Mouse (Mus musculus): ENCODE data around the gene Gpr179. TPM values are rescaled to one million over a fixed set of nuclear protein-coding genes. Genes with fewer than 3 reads are reported as not detected.

Gpr179 gene
- polyA plus RNA-seq, 1 experiment from 2014 or later = 0.19 TPM

DNA sequence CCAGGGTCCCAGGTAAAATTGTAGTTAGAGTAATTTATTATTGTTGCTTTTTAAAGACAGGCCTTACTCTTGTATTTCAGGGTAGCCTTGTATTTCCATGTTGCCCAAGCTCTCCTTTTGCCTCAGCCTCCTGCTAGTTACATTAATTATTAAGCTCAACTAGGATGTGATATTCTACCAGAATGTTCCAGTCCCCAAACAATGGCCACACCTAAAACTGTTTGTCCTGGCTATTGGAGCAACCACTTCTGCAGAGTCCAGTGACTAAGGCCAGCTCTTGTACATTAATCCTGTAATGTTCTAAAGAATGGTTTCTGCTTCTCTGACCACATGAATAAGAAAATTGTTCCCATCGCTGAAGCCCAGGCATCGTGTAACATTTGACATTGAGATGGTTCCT, 31.1 kb upstream of the Gpr179 start:
- WGBS = 90% methylated on average over 2 of the region's 2 CpGs

DNA sequence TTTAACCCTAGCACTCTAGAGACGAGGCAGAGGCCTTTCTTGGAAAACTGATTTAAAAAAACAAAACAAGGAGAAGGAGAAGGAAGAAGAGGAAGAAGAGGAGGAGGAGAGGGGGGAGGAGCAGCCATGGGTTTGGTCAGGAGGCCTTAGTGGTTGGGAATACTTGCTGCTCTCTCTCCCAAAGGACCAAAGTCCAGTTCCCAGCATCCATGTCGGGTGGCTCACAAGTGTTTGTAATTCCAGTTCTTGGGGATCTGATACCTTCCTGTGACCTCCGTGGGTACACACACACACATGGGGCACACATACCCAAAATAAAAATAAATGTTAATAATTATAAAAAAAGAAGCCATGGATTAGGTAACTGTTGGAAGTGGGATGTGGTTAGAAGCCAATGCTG, 28.2 kb upstream of the Gpr179 start:
- Histone ChIP-seq H3K9ac (replicated peaks; ENCODE audit: low read depth, low read length) (no peak overlapping the region), H3K4me1 (replicated peaks; ENCODE audit: control insufficient read depth, insufficient read depth, low read length) (peaks cover 3% of the 10 kb centered on the region; the same call in 1 of the 2 replicates), H3K36me3 (ENCODE audit: control insufficient read depth, insufficient read depth) (peaks cover 30% of the 10 kb centered on the region), H3K27me3 (replicated peaks; ENCODE audit: control insufficient read depth, insufficient read depth, low read length) (no peaks in the 10 kb centered on the region), H3K4me3 (replicated peaks; ENCODE audit: low read length) (no peak overlapping the region), H3K4me2 (ENCODE audit: low read length) (no peak overlapping the region), H3K27ac (ENCODE audit: low read length) (no peak overlapping the region), H3K9me3 (ENCODE audit: control insufficient read depth, low read length) (no peaks in the 10 kb centered on the region)
- ATAC-seq = no peak
- WGBS = 79% methylated on average over 3 of the region's 3 CpGs

More for the DNA sequence above, 31.1 kb upstream of the Gpr179 start:
- Histone ChIP-seq H3K27ac (ENCODE audit: low read length) (no peak overlapping the region), H3K27me3 (replicated peaks; ENCODE audit: control insufficient read depth, insufficient read depth, low read length) (no peaks in the 10 kb centered on the region), H3K36me3 (ENCODE audit: control insufficient read depth, insufficient read depth) (peaks cover 22% of the 10 kb centered on the region), H3K4me2 (ENCODE audit: low read length) (no peak overlapping the region), H3K9me3 (ENCODE audit: control insufficient read depth, low read length) (no peaks in the 10 kb centered on the region), H3K9ac (replicated peaks; ENCODE audit: low read depth, low read length) (no peak overlapping the region), H3K4me1 (replicated peaks; ENCODE audit: control insufficient read depth, insufficient read depth, low read length) (peaks cover 3% of the 10 kb centered on the region; the same call in 1 of the 2 replicates), H3K4me3 (replicated peaks; ENCODE audit: low read length) (no peak overlapping the region)
- no peak for ATAC-seq

DNA sequence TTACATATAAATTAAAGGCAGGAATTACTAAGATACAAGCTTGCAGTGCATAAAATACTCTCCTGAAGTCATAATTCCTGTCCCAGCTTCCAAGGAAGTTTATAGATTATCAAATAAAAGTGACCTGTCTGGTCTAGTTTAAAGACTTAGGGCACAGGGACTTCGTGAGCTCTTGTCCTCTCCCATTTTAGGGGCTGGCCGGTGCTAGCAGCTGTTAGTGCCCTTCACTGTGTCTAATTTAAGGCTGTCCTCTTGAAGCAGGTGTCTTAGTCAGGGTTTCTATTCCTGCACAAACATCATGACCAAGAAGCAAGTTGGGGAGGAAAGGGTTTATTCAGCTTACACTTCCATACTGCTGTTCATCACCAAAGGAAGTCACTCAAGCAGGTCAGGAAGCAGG, 21.5 kb upstream of the Gpr179 start:
- 93% methylated on average over 2 of the region's 2 CpGs for WGBS
- Histone ChIP-seq H3K27ac (ENCODE audit: low read length) (no peak overlapping the region), H3K9ac (replicated peaks; ENCODE audit: low read depth, low read length) (no peak overlapping the region), H3K27me3 (replicated peaks; ENCODE audit: control insufficient read depth, insufficient read depth, low read length) (no peaks in the 10 kb centered on the region), H3K4me1 (replicated peaks; ENCODE audit: control insufficient read depth, insufficient read depth, low read length) (peaks cover 18% of the 10 kb centered on the region), H3K4me2 (ENCODE audit: low read length) (no peak overlapping the region), H3K4me3 (replicated peaks; ENCODE audit: low read length) (no peak overlapping the region), H3K9me3 (ENCODE audit: control insufficient read depth, low read length) (no peaks in the 10 kb centered on the region), H3K36me3 (ENCODE audit: control insufficient read depth, insufficient read depth) (peaks cover 12% of the 10 kb centered on the region)
- ATAC-seq = no peak

DNA sequence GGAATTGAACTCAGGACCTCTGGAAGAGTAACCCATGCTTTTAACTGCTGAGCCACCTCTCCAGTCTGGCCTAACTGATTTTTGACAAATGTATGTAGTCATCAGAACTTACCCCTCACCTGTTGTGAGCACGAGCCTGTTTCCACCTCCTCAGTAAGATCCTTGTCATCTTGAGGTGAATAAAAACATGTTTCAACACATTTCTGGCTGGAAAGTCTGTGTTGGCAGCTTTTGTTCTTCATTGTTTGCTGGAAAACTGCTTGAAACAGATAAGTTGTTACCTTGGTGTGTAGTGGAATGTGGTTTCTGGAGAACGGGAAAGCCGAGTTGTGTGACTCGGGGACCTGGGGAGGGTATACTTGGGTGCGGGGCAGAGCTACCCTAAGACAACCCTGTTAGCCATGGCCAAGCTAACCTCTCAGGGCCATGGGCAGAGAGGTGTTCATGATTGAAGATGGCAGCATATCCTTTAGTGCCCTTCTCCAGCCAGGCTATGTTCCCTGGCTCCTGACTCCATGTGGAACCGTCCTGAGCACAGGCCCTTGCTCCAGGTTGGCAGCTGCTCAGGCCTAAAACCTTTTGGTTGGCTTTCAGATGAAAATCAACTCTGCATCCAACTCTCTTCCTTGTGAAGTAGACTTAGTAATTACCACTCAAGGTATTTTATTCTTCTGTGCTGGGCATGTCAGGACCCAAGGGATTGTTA, 20.4 kb upstream of the Gpr179 start:
- Histone ChIP-seq H3K4me1 (replicated peaks; ENCODE audit: control insufficient read depth, insufficient read depth, low read length) (peaks cover 26% of the 10 kb centered on the region), H3K27me3 (replicated peaks; ENCODE audit: control insufficient read depth, insufficient read depth, low read length) (no peaks in the 10 kb centered on the region), H3K4me2 (ENCODE audit: low read length) (no peak overlapping the region), H3K4me3 (replicated peaks; ENCODE audit: low read length) (no peak overlapping the region), H3K27ac (ENCODE audit: low read length) (no peak overlapping the region), H3K9me3 (ENCODE audit: control insufficient read depth, low read length) (no peaks in the 10 kb centered on the region), H3K36me3 (ENCODE audit: control insufficient read depth, insufficient read depth) (peaks cover 9% of the 10 kb centered on the region), H3K9ac (replicated peaks; ENCODE audit: low read depth, low read length) (no peak overlapping the region)
- 76% methylated on average over 6 of the region's 6 CpGs for WGBS
- ATAC-seq = no peak

DNA sequence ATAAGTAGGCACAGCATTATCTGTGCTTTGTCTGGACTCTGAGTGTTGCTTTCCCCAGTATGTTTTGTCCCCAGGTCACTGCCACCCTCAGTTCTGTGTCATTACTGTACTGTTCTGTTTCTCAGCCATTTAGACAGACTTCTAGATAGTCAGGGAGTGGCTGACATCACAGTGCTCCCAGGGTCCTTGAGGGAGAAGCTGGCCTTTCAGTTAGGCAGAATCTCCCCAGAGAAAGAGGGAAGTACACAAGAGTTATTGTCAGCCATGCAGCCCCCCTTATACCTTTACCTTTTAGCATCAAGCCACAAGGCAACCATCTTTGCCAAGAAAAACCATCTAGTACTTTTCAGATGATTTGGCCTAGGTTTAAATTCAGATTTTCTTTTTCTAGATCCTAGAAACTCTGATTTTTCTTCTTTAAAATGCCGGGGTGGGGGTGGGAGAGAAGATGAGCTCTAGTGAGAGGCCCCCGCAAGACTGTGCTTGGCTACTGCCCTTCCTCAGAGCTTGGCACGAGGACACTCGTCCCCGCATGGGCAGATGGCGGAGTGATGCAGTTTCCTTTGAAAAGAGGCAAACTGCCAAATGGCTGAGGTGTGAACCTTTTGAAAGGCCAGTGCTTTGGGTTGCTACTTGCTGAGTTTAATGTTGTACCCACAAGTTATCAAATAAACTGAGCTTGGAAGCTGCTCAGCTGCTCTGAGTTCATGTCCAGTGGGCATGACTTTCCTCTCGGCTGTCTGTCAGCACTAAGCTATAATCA, 18.6 kb upstream of the Gpr179 start:
- H3K4me1 ChIP-seq (replicated peaks; ENCODE audit: control insufficient read depth, insufficient read depth, low read length) = peaks cover 40% of the 10 kb centered on the region
- ATAC-seq = peak; percentile 59; the same call in 1 of the 2 replicates
- H3K4me3 ChIP-seq (replicated peaks; ENCODE audit: low read length) = no peak overlapping the region
- no peaks in the 10 kb centered on the region for H3K27me3 ChIP-seq (replicated peaks; ENCODE audit: control insufficient read depth, insufficient read depth, low read length)
- H3K9ac ChIP-seq (replicated peaks; ENCODE audit: low read depth, low read length) = no peak overlapping the region
- H3K4me2 ChIP-seq (ENCODE audit: low read length) = no peak overlapping the region
- WGBS = 42% methylated on average over 7 of the region's 7 CpGs
- H3K9me3 ChIP-seq (ENCODE audit: control insufficient read depth, low read length) = no peaks in the 10 kb centered on the region
- H3K36me3 ChIP-seq (ENCODE audit: control insufficient read depth, insufficient read depth) = peaks cover 5% of the 10 kb centered on the region; the same call in 1 of the 2 replicates
- no peak overlapping the region for H3K27ac ChIP-seq (ENCODE audit: low read length)

DNA sequence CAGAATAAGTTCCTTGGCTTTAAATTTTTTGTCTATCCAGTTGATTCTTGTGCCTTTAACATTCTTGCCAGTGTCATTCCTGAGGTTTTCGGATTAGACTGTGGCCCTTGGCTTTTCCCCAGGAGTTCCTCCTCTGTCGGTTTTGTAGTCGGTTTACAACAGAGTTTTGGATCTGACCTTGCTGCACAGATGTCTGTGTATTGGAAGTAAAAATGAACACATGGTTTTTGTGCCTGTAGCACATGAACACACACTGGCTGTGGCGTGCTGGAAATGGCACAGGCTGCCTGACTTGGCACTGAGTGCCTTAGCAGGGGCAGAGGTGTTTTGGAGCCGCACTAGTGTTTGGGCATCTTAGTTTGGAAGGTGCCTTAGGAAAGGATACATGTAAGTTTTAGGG, 16.6 kb upstream of the Gpr179 start:
- H3K4me2 ChIP-seq (ENCODE audit: low read length) = no peak overlapping the region
- no peaks in the 10 kb centered on the region for H3K36me3 ChIP-seq (ENCODE audit: control insufficient read depth, insufficient read depth)
- H3K27ac ChIP-seq (ENCODE audit: low read length) = no peak overlapping the region
- no peaks in the 10 kb centered on the region for H3K27me3 ChIP-seq (replicated peaks; ENCODE audit: control insufficient read depth, insufficient read depth, low read length)
- 63% methylated on average over 5 of the region's 5 CpGs for WGBS
- H3K9me3 ChIP-seq (ENCODE audit: control insufficient read depth, low read length) = no peaks in the 10 kb centered on the region
- peaks cover 60% of the 10 kb centered on the region for H3K4me1 ChIP-seq (replicated peaks; ENCODE audit: control insufficient read depth, insufficient read depth, low read length)
- no peak for ATAC-seq
- no peak overlapping the region for H3K4me3 ChIP-seq (replicated peaks; ENCODE audit: low read length)
- H3K9ac ChIP-seq (replicated peaks; ENCODE audit: low read depth, low read length) = no peak overlapping the region

DNA sequence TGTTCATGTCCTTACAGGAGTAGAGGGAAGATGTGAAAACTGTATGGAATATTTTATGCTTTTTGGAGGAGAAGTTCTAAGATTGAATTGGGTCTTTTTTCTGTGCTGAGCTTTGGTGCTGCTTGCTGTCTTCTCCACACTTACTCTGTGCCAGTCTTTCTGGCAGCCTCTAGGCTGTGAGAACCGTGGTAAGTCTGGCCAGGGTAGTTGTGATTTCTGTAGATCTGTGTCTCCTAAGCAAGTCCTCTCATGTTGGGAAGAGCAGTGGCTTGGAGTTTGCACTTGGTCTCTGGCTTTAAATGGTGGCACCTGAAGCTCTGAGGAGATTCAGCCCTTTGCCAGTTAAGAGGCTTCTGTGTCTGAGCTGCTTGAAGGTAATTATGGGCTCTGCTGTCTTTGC, 13.7 kb upstream of the Gpr179 start:
- no peak for ATAC-seq
- Histone ChIP-seq H3K9me3 (ENCODE audit: control insufficient read depth, low read length) (no peaks in the 10 kb centered on the region), H3K27ac (ENCODE audit: low read length) (no peak overlapping the region), H3K4me1 (replicated peaks; ENCODE audit: control insufficient read depth, insufficient read depth, low read length) (peaks cover 60% of the 10 kb centered on the region), H3K36me3 (ENCODE audit: control insufficient read depth, insufficient read depth) (no peaks in the 10 kb centered on the region), H3K4me2 (ENCODE audit: low read length) (peak overlapping the region; percentile 66), H3K9ac (replicated peaks; ENCODE audit: low read depth, low read length) (no peak overlapping the region), H3K4me3 (replicated peaks; ENCODE audit: low read length) (peak overlapping the region; percentile 98; the same call in 1 of the 2 replicates), H3K27me3 (replicated peaks; ENCODE audit: control insufficient read depth, insufficient read depth, low read length) (no peaks in the 10 kb centered on the region)
- WGBS = 38% methylated on average over 1 of the region's 1 CpGs

DNA sequence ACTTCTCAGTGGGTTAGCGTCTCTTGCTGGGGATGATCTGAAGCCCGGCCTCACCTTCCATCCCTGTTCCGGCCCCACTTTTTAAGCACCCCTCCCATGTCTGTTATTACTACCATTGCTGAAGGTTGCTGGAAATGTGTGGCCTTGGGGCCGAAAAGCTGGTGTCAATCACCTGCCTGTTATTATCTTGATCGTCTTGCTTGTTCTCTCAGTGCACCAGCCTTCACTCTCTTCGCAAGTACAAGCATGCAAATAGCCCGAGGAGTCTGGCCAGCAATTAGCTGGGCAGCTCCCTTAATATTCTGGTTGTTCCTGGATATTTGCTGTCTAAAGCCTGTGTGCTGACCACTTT, 11.7 kb upstream of the Gpr179 start:
- no peak for ATAC-seq
- Histone ChIP-seq H3K9ac (replicated peaks; ENCODE audit: low read depth, low read length) (peak overlapping the region; percentile 91), H3K27ac (ENCODE audit: low read length) (no peak overlapping the region), H3K9me3 (ENCODE audit: control insufficient read depth, low read length) (no peaks in the 10 kb centered on the region), H3K4me1 (replicated peaks; ENCODE audit: control insufficient read depth, insufficient read depth, low read length) (peaks cover 49% of the 10 kb centered on the region), H3K4me3 (replicated peaks; ENCODE audit: low read length) (peak overlapping the region; percentile 98), H3K4me2 (ENCODE audit: low read length) (peak overlapping the region; percentile 66), H3K27me3 (replicated peaks; ENCODE audit: control insufficient read depth, insufficient read depth, low read length) (no peaks in the 10 kb centered on the region), H3K36me3 (ENCODE audit: control insufficient read depth, insufficient read depth) (no peaks in the 10 kb centered on the region)
- WGBS = 0% methylated on average over 7 of the region's 7 CpGs

DNA sequence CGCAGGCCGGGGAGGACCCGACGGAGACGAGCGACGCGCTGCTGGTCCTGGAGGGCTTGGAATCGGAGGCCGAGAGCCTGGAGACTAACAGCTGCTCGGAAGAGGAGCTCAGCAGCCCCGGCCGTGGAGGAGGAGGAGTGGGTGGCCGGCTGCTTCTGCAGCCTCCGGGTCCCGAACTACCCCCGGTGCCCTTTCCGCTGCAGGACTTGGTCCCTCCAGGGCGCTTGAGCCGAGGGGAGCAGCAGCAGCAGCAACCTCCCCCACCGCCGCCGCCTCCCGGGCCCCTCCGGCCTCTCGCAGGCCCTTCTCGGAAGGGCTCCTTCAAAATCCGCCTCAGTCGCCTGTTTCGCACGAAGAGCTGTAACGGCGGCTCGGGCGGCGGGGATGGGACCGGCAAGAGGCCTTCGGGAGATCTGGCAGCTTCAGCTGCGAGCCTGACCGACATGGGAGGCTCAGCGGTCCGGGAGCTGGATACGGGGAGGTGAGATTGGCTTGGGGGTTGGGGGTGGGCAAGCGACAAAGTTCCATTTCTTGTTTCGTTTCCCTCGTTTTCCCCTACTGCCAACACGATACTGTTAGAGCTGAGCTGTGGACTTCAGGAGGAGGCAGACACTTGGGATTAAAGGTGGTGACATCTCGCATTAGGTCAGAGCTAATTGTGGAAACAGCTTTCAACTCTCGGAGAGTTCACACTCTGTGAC, 11.2 kb upstream of the Gpr179 start:
- Histone ChIP-seq H3K4me1 (replicated peaks; ENCODE audit: control insufficient read depth, insufficient read depth, low read length) (peaks cover 44% of the 10 kb centered on the region), H3K27ac (ENCODE audit: low read length) (peak overlapping the region; percentile 80), H3K27me3 (replicated peaks; ENCODE audit: control insufficient read depth, insufficient read depth, low read length) (no peaks in the 10 kb centered on the region), H3K9ac (replicated peaks; ENCODE audit: low read depth, low read length) (peak overlapping the region; percentile 91), H3K4me3 (replicated peaks; ENCODE audit: low read length) (peak overlapping the region; percentile 98), H3K36me3 (ENCODE audit: control insufficient read depth, insufficient read depth) (no peaks in the 10 kb centered on the region), H3K4me2 (ENCODE audit: low read length) (peak overlapping the region; percentile 66), H3K9me3 (ENCODE audit: control insufficient read depth, low read length) (no peaks in the 10 kb centered on the region)
- WGBS = under 1% methylated on average over 47 of the region's 49 CpGs
- peak; percentile 5; the same call in 1 of the 2 replicates for ATAC-seq
